Mouse (Mus musculus): ENCODE measurements around the gene Tnks2.

GRCm38 (mm10) chr19:36845924-36846323, 11.9 kb downstream of the Tnks2 start:
- no peak for TF ChIP-seq CTCF (IDR thresholded peaks at IDR 0.05)
- TF ChIP-seq EP300 (IDR thresholded peaks at IDR 0.05) = no peak
